Mouse (Mus musculus): ENCODE measurements around the gene Atf6. TPM values are rescaled to one million over a fixed set of nuclear protein-coding genes. Genes with fewer than 3 reads are reported as not detected.
A peak's percentile ranks its signal among the peaks of the same experiment; 100 is the strongest.

Atf6 gene
- polyA plus RNA-seq, 1 experiment from 2014 or later: 6.2 TPM

- H3K27ac ChIP-seq (replicated peaks): no peak overlapping the region
- peaks cover 3% of the 10 kb centered on the region; the same call in 1 of the 2 replicates for H3K36me3 ChIP-seq (ENCODE audit: control insufficient read depth, insufficient read depth, low read length)
- H3K27me3 ChIP-seq (ENCODE audit: control insufficient read depth, insufficient read depth, low read length): no peaks in the 10 kb centered on the region
- ATAC-seq (ENCODE audit: low FRiP score, low TSS enrichment): no peak
- no peak overlapping the region for H3K4me3 ChIP-seq (ENCODE audit: low read depth, low read length)
- 70% methylated on average over 3 of the region's 3 CpGs for WGBS
- no peak overlapping the region for H3K4me2 ChIP-seq (replicated peaks; ENCODE audit: low read depth)
- no peak overlapping the region for H3K9ac ChIP-seq (ENCODE audit: low read length)
- no peaks in the 10 kb centered on the region for H3K4me1 ChIP-seq (replicated peaks; ENCODE audit: control insufficient read depth, insufficient read depth)
- TF ChIP-seq EP300 (optimal IDR thresholded peaks at IDR 0.05) (no peak), CTCF (IDR thresholded peaks at IDR 0.05; ENCODE audit: low read depth) (no peak)
- no peak for DNase-seq (ENCODE audit: low spot score)
- H3K9me3 ChIP-seq (ENCODE audit: control insufficient read depth, low read length): no peaks in the 10 kb centered on the region
Measured at GRCm38 (mm10) chr1:170875676-170876075, 8.1 kb upstream of the Atf6 start.

- 92% methylated on average over 2 of the region's 2 CpGs for WGBS
- Histone ChIP-seq H3K4me2 (replicated peaks; ENCODE audit: low read depth) (no peak overlapping the region), H3K9me3 (ENCODE audit: control insufficient read depth, low read length) (no peaks in the 10 kb centered on the region), H3K27ac (replicated peaks) (no peak overlapping the region), H3K4me3 (ENCODE audit: low read depth, low read length) (no peak overlapping the region), H3K4me1 (replicated peaks; ENCODE audit: control insufficient read depth, insufficient read depth) (no peaks in the 10 kb centered on the region), H3K9ac (ENCODE audit: low read length) (no peak overlapping the region), H3K27me3 (ENCODE audit: control insufficient read depth, insufficient read depth, low read length) (no peaks in the 10 kb centered on the region), H3K36me3 (ENCODE audit: control insufficient read depth, insufficient read depth, low read length) (no peaks in the 10 kb centered on the region)
- ATAC-seq (ENCODE audit: low FRiP score, low TSS enrichment) (no peak), DNase-seq (ENCODE audit: low spot score) (no peak)
- TF ChIP-seq EP300 (optimal IDR thresholded peaks at IDR 0.05) (no peak), CTCF (IDR thresholded peaks at IDR 0.05; ENCODE audit: low read depth) (peak; percentile 20; the same call in 1 of the 2 replicates)
Measured at GRCm38 (mm10) chr1:170871961-170872360, 4.4 kb upstream of the Atf6 start.

- H3K4me1 ChIP-seq (replicated peaks; ENCODE audit: control insufficient read depth, insufficient read depth): 0 out of 2 replicates have a peak, but pooled peaks cover 3% of the 10 kb centered on the region
Measured at GRCm38 (mm10) chr1:170871402-170871801, 3.8 kb upstream of the Atf6 start.

GRCm38 (mm10) chr1:170868905-170869283 is 1.3 kb upstream of the Atf6 start:
- no peaks in the 10 kb centered on the region for H3K27me3 ChIP-seq (ENCODE audit: control insufficient read depth, insufficient read depth, low read length)
- ATAC-seq (ENCODE audit: low FRiP score, low TSS enrichment) (0 out of 2 replicates have a peak, but pooled peaks have one; percentile 14), DNase-seq (ENCODE audit: low spot score) (no peak)
- 11% methylated on average over 14 of the region's 14 CpGs for WGBS
- H3K4me2 ChIP-seq (replicated peaks; ENCODE audit: low read depth): peak overlapping the region; percentile 77
- 0 out of 2 replicates have a peak, but pooled peaks cover 3% of the 10 kb centered on the region for H3K4me1 ChIP-seq (replicated peaks; ENCODE audit: control insufficient read depth, insufficient read depth)
- H3K27ac ChIP-seq (replicated peaks): no peak overlapping the region
- H3K36me3 ChIP-seq (ENCODE audit: control insufficient read depth, insufficient read depth, low read length): no peaks in the 10 kb centered on the region
- no peaks in the 10 kb centered on the region for H3K9me3 ChIP-seq (ENCODE audit: control insufficient read depth, low read length)
- peak overlapping the region; percentile 87 for H3K4me3 ChIP-seq (ENCODE audit: low read depth, low read length)
- H3K9ac ChIP-seq (ENCODE audit: low read length): peak overlapping the region; percentile 59
- TF ChIP-seq CTCF (IDR thresholded peaks at IDR 0.05; ENCODE audit: low read depth) (no peak), EP300 (optimal IDR thresholded peaks at IDR 0.05) (no peak)

More at GRCm38 (mm10) chr1:170871402-170871801, 3.8 kb upstream of the Atf6 start:
- Histone ChIP-seq H3K27me3 (ENCODE audit: control insufficient read depth, insufficient read depth, low read length) (no peaks in the 10 kb centered on the region), H3K36me3 (ENCODE audit: control insufficient read depth, insufficient read depth, low read length) (no peaks in the 10 kb centered on the region), H3K9me3 (ENCODE audit: control insufficient read depth, low read length) (no peaks in the 10 kb centered on the region), H3K4me3 (ENCODE audit: low read depth, low read length) (no peak overlapping the region), H3K9ac (ENCODE audit: low read length) (no peak overlapping the region), H3K4me2 (replicated peaks; ENCODE audit: low read depth) (no peak overlapping the region), H3K27ac (replicated peaks) (no peak overlapping the region)
- TF ChIP-seq CTCF (IDR thresholded peaks at IDR 0.05; ENCODE audit: low read depth): no peak
- TF ChIP-seq EP300 (optimal IDR thresholded peaks at IDR 0.05): no peak
- DNase-seq (ENCODE audit: low spot score) (no peak), ATAC-seq (ENCODE audit: low FRiP score, low TSS enrichment) (no peak)
- 70% methylated on average over 6 of the region's 6 CpGs for WGBS

GRCm38 (mm10) chr1:170868107-170868904 is 735 bp upstream of the Atf6 start:
- WGBS: under 1% methylated on average over 33 of the region's 33 CpGs
- peak overlapping the region; percentile 77 for H3K4me2 ChIP-seq (replicated peaks; ENCODE audit: low read depth)
- H3K27me3 ChIP-seq (ENCODE audit: control insufficient read depth, insufficient read depth, low read length): no peaks in the 10 kb centered on the region
- no peaks in the 10 kb centered on the region for H3K9me3 ChIP-seq (ENCODE audit: control insufficient read depth, low read length)
- no peak for TF ChIP-seq EP300 (optimal IDR thresholded peaks at IDR 0.05)
- no peak for TF ChIP-seq CTCF (IDR thresholded peaks at IDR 0.05; ENCODE audit: low read depth)
- H3K27ac ChIP-seq (replicated peaks): 0 out of 2 replicates have a peak overlapping the region, but pooled peaks have one; percentile 30
- ATAC-seq (ENCODE audit: low FRiP score, low TSS enrichment) (peak; percentile 87), DNase-seq (ENCODE audit: low spot score) (peak; percentile 83)
- no peaks in the 10 kb centered on the region for H3K36me3 ChIP-seq (ENCODE audit: control insufficient read depth, insufficient read depth, low read length)
- H3K4me3 ChIP-seq (ENCODE audit: low read depth, low read length): peak overlapping the region; percentile 87
- H3K4me1 ChIP-seq (replicated peaks; ENCODE audit: control insufficient read depth, insufficient read depth): 0 out of 2 replicates have a peak, but pooled peaks cover 3% of the 10 kb centered on the region
- H3K9ac ChIP-seq (ENCODE audit: low read length): peak overlapping the region; percentile 83

Data from stomach, postnatal 0 days (tissue).